Mouse (Mus musculus): ENCODE data around the gene Cilp2. TPM values are rescaled to one million over a fixed set of nuclear protein-coding genes. Genes with fewer than 3 reads are reported as not detected.
A peak's percentile ranks its signal among the peaks of the same experiment; 100 is the strongest.

The Cilp2 gene
- total and polyA plus RNA-seq, 3 experiments, result 0.03 to 0.04 TPM; not detected in 1

- H3K4me3 ChIP-seq (ENCODE audit: control insufficient read depth in 1 of 2, insufficient read depth in 1 of 2, low read depth in 2 of 2, low read length in 2 of 2), result peak overlapping the region; percentile 77 to 88
- H3K4me1 ChIP-seq (ENCODE audit: control insufficient read depth in 1 of 2, insufficient read depth in 2 of 2, low read length in 2 of 2), result peaks cover 0 to 19% of the 10 kb centered on the region in 2 experiments; a peak in 3 of 4 replicates
- H3K27ac ChIP-seq (ENCODE audit: control insufficient read depth, low read depth, low read length), result peak overlapping the region; percentile 91
- no peaks in the 10 kb centered on the region for H3K27me3 ChIP-seq (ENCODE audit: control insufficient read depth in 1 of 2, insufficient read depth in 2 of 2, low read length in 2 of 2)
- H3K36me3 ChIP-seq (ENCODE audit: control insufficient read depth in 1 of 2, insufficient read depth in 2 of 2, low read length in 2 of 2), result peaks cover 0 to 18% of the 10 kb centered on the region in 2 experiments; a peak in 2 of 4 replicates
- DNase-seq (ENCODE audit: low read depth, low spot score), result peak; percentile 99
- H3K9ac ChIP-seq (ENCODE audit: control insufficient read depth, low read depth, low read length, poor library complexity, severe bottlenecking), result peak overlapping the region; percentile 89
- H3K79me2 ChIP-seq (ENCODE audit: control insufficient read depth, insufficient read depth, low read length, poor library complexity), result peaks cover 49% of the 10 kb centered on the region
- H3K9me3 ChIP-seq (replicated peaks; ENCODE audit: insufficient read depth, low read length), result no peaks in the 10 kb centered on the region
- TF ChIP-seq POLR2AphosphoS2 (IDR thresholded peaks at IDR 0.05; ENCODE audit: low read length) (peak; percentile 98), MAFK (IDR thresholded peaks at IDR 0.05; ENCODE audit: borderline replicate concordance, low read depth, low read length) (no peak), MAZ (IDR thresholded peaks at IDR 0.05; ENCODE audit: low read depth, low read length) (peak; percentile 69; the same call in 1 of the 2 replicates), USF2 (IDR thresholded peaks at IDR 0.05; ENCODE audit: borderline replicate concordance in 1 of 2, insufficient read depth in 1 of 2, low read depth in 1 of 2, low read length in 2 of 2) (no peak), ZNF384 (IDR thresholded peaks at IDR 0.05; ENCODE audit: low read depth, low read length) (no peak), TBP (IDR thresholded peaks at IDR 0.05; ENCODE audit: low read depth, low read length) (peak; percentile 93), CTCF (IDR thresholded peaks at IDR 0.05 in 2 of 3, conservative IDR thresholded peaks at IDR 0.05 in 1 of 3; ENCODE audit: control insufficient read depth in 1 of 3, insufficient read depth in 1 of 3, low read depth in 2 of 3, low read length in 3 of 3, poor library complexity in 1 of 3, severe bottlenecking in 1 of 3) (peak in 2 of 3 experiments; percentile 21 to 30; a peak in 4 of 6 replicates), GABPA (IDR thresholded peaks at IDR 0.05; ENCODE audit: low read depth, low read length) (peak; percentile 4; the same call in 1 of the 2 replicates), NRF1 (IDR thresholded peaks at IDR 0.05; ENCODE audit: insufficient read depth, low read depth, low read length, poor library complexity, severe bottlenecking) (peak; percentile 57; the same call in 1 of the 2 replicates), MXI1 (IDR thresholded peaks at IDR 0.05; ENCODE audit: low read depth, low read length) (peak; percentile 87), BHLHE40 (IDR thresholded peaks at IDR 0.05; ENCODE audit: borderline replicate concordance, low read depth, low read length) (no peak), USF1 (IDR thresholded peaks at IDR 0.05; ENCODE audit: low read depth, low read length) (no peak), POLR2AphosphoS5 (IDR thresholded peaks at IDR 0.05; ENCODE audit: borderline replicate concordance, low read depth, low read length) (peak; percentile 83), TAL1 (IDR thresholded peaks at IDR 0.05; ENCODE audit: low read length) (no peak), ELF1 (IDR thresholded peaks at IDR 0.05; ENCODE audit: low read depth, low read length) (peak; percentile 100), EP300 (IDR thresholded peaks at IDR 0.05; ENCODE audit: low read depth in 1 of 2, low read length in 2 of 2) (peak in 1 of 2 experiments; percentile 27; a peak in 1 of 4 replicates), KAT2A (conservative IDR thresholded peaks at IDR 0.05; ENCODE audit: low read depth, low read length) (peak; percentile 84), SIN3A (IDR thresholded peaks at IDR 0.05; ENCODE audit: low read length) (peak; percentile 98), ETS1 (IDR thresholded peaks at IDR 0.05; ENCODE audit: low read depth, low read length) (peak; percentile 77), NELFE (IDR thresholded peaks at IDR 0.05; ENCODE audit: low read depth, low read length) (peak; percentile 90), SMC3 (IDR thresholded peaks at IDR 0.05; ENCODE audit: low read depth, low read length) (no peak), UBTF (IDR thresholded peaks at IDR 0.05; ENCODE audit: borderline replicate concordance, insufficient read depth, low read depth, low read length) (no peak), TCF12 (IDR thresholded peaks at IDR 0.05; ENCODE audit: low read depth, low read length) (peak; percentile 79; the same call in 1 of the 2 replicates), MAX (IDR thresholded peaks at IDR 0.05; ENCODE audit: low read length) (peak; percentile 68; the same call in 1 of the 2 replicates), E2F4 (IDR thresholded peaks at IDR 0.05; ENCODE audit: borderline replicate concordance, low read depth, low read length) (no peak), ZC3H11A (IDR thresholded peaks at IDR 0.05; ENCODE audit: low read depth, low read length) (no peak; the same call in 1 of the 2 replicates), HCFC1 (IDR thresholded peaks at IDR 0.05; ENCODE audit: low read depth, low read length) (peak; percentile 97), MYC (IDR thresholded peaks at IDR 0.05; ENCODE audit: low read depth, low read length) (peak; percentile 66; the same call in 1 of the 2 replicates), MYB (IDR thresholded peaks at IDR 0.05; ENCODE audit: low read depth, low read length) (no peak), GATA1 (IDR thresholded peaks at IDR 0.05; ENCODE audit: low read depth, low read length) (no peak), ZMIZ1 (IDR thresholded peaks at IDR 0.05; ENCODE audit: low read depth, low read length) (peak; percentile 96), RCOR1 (IDR thresholded peaks at IDR 0.05; ENCODE audit: low read depth, low read length) (peak; percentile 72), POLR2A (IDR thresholded peaks at IDR 0.05; ENCODE audit: control insufficient read depth in 1 of 2, insufficient read depth in 1 of 2, low read depth in 1 of 2, low read length in 2 of 2, poor library complexity in 1 of 2) (peak; percentile 79 to 96), RAD21 (IDR thresholded peaks at IDR 0.05; ENCODE audit: low read depth, low read length) (no peak), CHD1 (IDR thresholded peaks at IDR 0.05; ENCODE audit: low read depth, low read length) (no peak; the same call in 1 of the 2 replicates), JUND (IDR thresholded peaks at IDR 0.05; ENCODE audit: low read depth, low read length) (peak; percentile 5; the same call in 1 of the 2 replicates)
These were observed 14.1 kb upstream of the Cilp2 start for GRCm38 (mm10) chr8:69901484-69902162.

All from MEL (cell line).